Mouse (Mus musculus) E14TG2a.4 (cell line): ENCODE data around the gene Bid.

Source experiments
- H3K27me3 ChIP-seq: 2 replicates; pipeline ENCODE4 v1.6.1; 2014; ENCODE audit warnings: low read length, control low read depth; ENCODE audit not compliant: insufficient read depth
- H3K36me3 ChIP-seq: 2 replicates; pipeline ENCODE4 v1.6.1; 2014; ENCODE audit warnings: low read length, control low read depth; ENCODE audit not compliant: insufficient read depth
- H3K4me1 ChIP-seq: replicated peaks from 2 replicates; pipeline ENCODE4 v1.6.1; 2014; ENCODE audit warnings: low read depth, low read length, control low read depth
- H3K4me3 ChIP-seq: replicated peaks from 2 replicates; pipeline ENCODE4 v1.5.1; 2014; ENCODE audit warnings: mild to moderate bottlenecking, low read length
- H3K9me3 ChIP-seq: 2 replicates; pipeline ENCODE4 v1.6.1; 2014; ENCODE audit warnings: low read length, control low read depth
- CTCF ChIP-seq: conservative IDR thresholded peaks from 2 replicates; pipeline ENCODE4 v1.5.1; 2014; ENCODE audit warnings: low read length
- NANOG ChIP-seq: IDR thresholded peaks from 2 replicates; pipeline ENCODE4 v1.6.1; 2014; ENCODE audit warnings: borderline replicate concordance, low read length, mixed read lengths
- POU5F1 ChIP-seq: IDR thresholded peaks from 2 replicates; pipeline ENCODE4 v1.6.1; 2014; ENCODE audit warnings: low read length, borderline replicate concordance

Bid gene

GRCm38 (mm10) chr6:120903450-120903912 is 13.2 kb downstream of the Bid start:
- Histone ChIP-seq H3K27me3 (no peaks in the 10 kb centered on the region), H3K4me1 (peaks cover 80% of the 10 kb centered on the region), H3K4me3 (peak overlapping the region; percentile 37; the same call in 1 of the 2 replicates), H3K9me3 (no peaks in the 10 kb centered on the region), H3K36me3 (peaks cover 54% of the 10 kb centered on the region)
- peak; percentile 65 for TF ChIP-seq CTCF
- no peak for TF ChIP-seq POU5F1

DNA sequence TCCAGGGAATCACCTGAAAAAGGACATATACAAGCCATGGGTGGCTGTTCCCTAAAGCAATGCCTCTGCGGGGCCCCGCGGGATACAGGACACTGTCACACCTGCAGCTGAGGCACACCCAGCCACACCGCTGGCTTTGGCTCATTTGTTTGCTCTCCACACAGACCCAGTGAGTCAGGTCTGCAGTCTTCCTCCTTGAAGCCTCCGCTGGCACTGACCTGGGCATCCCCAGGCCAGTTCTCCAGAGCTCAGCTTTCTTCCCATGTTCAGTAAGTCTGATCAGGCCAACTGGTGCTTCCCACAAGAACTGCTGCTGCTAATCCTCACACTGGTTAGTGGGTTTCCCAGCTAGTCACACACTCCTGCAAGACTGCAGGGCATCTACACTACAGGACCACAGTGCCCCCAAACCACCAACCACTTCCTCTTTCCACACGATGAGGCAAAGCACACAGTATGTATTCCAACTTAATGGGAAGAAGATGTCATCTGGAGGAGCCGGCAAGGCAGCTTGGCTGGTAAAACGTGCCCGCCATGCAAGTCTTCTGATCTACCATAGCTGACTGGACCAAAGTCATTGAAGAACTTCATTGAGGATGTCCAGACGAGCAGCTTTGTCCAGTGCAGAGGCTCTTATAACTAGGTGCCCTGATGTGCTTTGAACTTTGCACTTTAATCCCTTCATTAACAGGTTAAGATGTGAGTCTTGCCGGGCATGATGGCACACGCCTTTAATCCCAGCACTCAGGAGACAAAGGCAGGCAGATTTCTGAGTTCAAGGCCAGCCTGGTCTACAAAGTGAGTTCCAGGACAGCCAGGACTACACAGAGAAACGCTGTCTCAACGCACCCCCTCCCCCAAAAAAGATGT is 14.6 kb downstream of the Bid start:
- no peaks in the 10 kb centered on the region for H3K9me3 ChIP-seq
- peaks cover 83% of the 10 kb centered on the region for H3K4me1 ChIP-seq
- no peak overlapping the region for H3K4me3 ChIP-seq
- H3K36me3 ChIP-seq: peaks cover 68% of the 10 kb centered on the region
- TF ChIP-seq CTCF: no peak
- no peak for TF ChIP-seq POU5F1
- no peak for TF ChIP-seq NANOG
- H3K27me3 ChIP-seq: no peaks in the 10 kb centered on the region

DNA sequence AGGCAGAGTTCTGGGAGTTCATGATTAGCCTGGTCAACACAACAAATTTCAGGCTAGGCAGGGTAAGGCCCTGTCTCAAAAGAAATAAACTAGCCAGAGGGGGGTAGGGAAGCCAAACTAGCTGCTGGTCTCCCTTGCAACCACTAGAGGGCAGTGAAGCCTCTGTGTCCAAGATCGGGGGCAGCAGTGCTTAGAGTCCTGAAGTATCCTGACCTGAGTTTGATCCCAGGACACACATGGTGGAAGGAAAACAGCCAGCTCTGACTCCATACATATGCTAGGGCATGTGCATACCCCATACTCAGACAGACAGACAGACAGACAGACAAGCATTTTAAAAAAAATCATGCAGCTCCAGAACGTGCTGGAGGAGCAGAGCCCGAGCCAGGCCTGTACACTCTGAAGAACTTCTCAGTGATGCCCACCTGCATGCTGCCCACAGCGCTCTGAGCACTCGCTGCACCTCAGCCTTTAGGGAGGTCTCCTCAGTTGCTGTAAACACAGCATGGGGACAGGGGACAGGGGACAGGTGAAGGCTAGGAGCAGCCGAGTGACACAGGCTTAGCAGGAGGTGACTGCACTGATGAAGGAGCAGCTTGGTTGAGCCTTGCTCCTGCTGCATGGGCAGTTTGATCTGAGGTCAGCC is 18.3 kb downstream of the Bid start:
- no peaks in the 10 kb centered on the region for H3K27me3 ChIP-seq
- no peaks in the 10 kb centered on the region for H3K9me3 ChIP-seq
- peaks cover 92% of the 10 kb centered on the region for H3K36me3 ChIP-seq
- H3K4me1 ChIP-seq: peaks cover 61% of the 10 kb centered on the region
- H3K4me3 ChIP-seq: no peak overlapping the region
- TF ChIP-seq NANOG (no peak), POU5F1 (no peak), CTCF (peak; percentile 93)

- TF ChIP-seq NANOG (no peak), CTCF (no peak), POU5F1 (no peak)
- no peaks in the 10 kb centered on the region for H3K27me3 ChIP-seq
- peaks cover 100% of the 10 kb centered on the region for H3K36me3 ChIP-seq
- no peak overlapping the region for H3K4me3 ChIP-seq
- peaks cover 28% of the 10 kb centered on the region for H3K4me1 ChIP-seq
- no peaks in the 10 kb centered on the region for H3K9me3 ChIP-seq
Measured at GRCm38 (mm10) chr6:120894524-120894923, 22.1 kb downstream of the Bid start.

- Histone ChIP-seq H3K9me3 (no peaks in the 10 kb centered on the region), H3K4me3 (no peak overlapping the region), H3K4me1 (peaks cover 26% of the 10 kb centered on the region), H3K36me3 (peaks cover 100% of the 10 kb centered on the region), H3K27me3 (no peaks in the 10 kb centered on the region)
- TF ChIP-seq CTCF (no peak), POU5F1 (no peak), NANOG (no peak)
Measured at GRCm38 (mm10) chr6:120894089-120894488, 22.6 kb downstream of the Bid start.

- Histone ChIP-seq H3K36me3 (peaks cover 73% of the 10 kb centered on the region), H3K27me3 (no peaks in the 10 kb centered on the region), H3K4me3 (no peak overlapping the region), H3K9me3 (no peaks in the 10 kb centered on the region), H3K4me1 (peaks cover 7% of the 10 kb centered on the region; the same call in 1 of the 2 replicates)
- TF ChIP-seq CTCF (no peak), POU5F1 (no peak), NANOG (no peak)
Measured at GRCm38 (mm10) chr6:120886696-120887095, 30.0 kb downstream of the Bid start.

DNA sequence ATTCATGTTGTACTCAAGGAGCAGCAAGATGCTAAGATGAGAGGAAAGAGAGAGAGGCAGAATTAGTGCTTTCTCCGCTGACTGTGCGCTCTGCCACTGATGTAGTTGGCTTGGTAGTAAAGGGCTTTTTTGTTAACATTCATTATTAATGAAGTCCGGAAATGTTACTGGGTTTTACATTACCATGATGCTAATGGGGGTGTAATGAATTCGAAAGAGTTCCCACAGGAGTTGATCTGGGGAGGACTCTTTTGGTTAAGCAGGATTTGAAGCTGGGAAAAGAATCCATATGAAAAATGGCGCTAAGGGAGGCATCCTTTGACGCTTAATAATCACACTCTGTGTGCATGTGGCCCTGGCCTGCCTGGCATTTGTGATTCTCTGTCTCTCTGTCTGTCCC is 32.2 kb downstream of the Bid start:
- Histone ChIP-seq H3K36me3 (peaks cover 56% of the 10 kb centered on the region), H3K27me3 (no peaks in the 10 kb centered on the region), H3K4me1 (peaks cover 7% of the 10 kb centered on the region; the same call in 1 of the 2 replicates), H3K4me3 (no peak overlapping the region), H3K9me3 (no peaks in the 10 kb centered on the region)
- no peak for TF ChIP-seq NANOG
- TF ChIP-seq POU5F1: no peak
- TF ChIP-seq CTCF: no peak

- TF ChIP-seq NANOG: no peak
- TF ChIP-seq POU5F1: no peak
- no peak for TF ChIP-seq CTCF
Measured at GRCm38 (mm10) chr6:120879046-120879445, 37.6 kb downstream of the Bid start.

More at GRCm38 (mm10) chr6:120879046-120879445, 37.6 kb downstream of the Bid start:
- no peaks in the 10 kb centered on the region for H3K9me3 ChIP-seq
- H3K27me3 ChIP-seq: no peaks in the 10 kb centered on the region
- no peak overlapping the region for H3K4me3 ChIP-seq
- H3K36me3 ChIP-seq: peaks cover 45% of the 10 kb centered on the region
- no peaks in the 10 kb centered on the region for H3K4me1 ChIP-seq
